9 mouse cellular contexts compared by ENCODE assay signal in genomic region chr9:8901013-8901646, GRCm38 (mm10). TPM values are rescaled to one million over a fixed set of nuclear protein-coding genes. Genes with fewer than 3 reads are reported as not detected.
DNase-seq lines count a peak whose midpoint lies in the region; ATAC-seq lines count a peak whose summit lies in the region.
"Had no signal": no experiment of that assay in that cellular context is flagged by ENCODE, and none has a peak within 500 bp of the region (broad histone marks: within the 10 kb centered on the region; RNA-seq: fewer than 3 reads in every experiment).

No protein-coding gene starts in this region.

- H3K9me3 ChIP-seq in embryonic facial prominence, embryonic 11.5 days (replicated peaks; ENCODE audit: control insufficient read depth, low read length) = no peaks in the 10 kb centered on the region

- peak; percentile 41 for ATAC-seq in embryonic facial prominence, embryonic 11.5 days (replicated peaks; ENCODE audit: insufficient number of reproducible peaks, low FRiP score, low TSS enrichment, low read depth)

- under 1% methylated on average over 34 of the region's 36 CpGs for WGBS in embryonic facial prominence, embryonic 11.5 days

- no peaks in the 10 kb centered on the region for H3K36me3 ChIP-seq in embryonic facial prominence, embryonic 11.5 days (replicated peaks; ENCODE audit: control insufficient read depth, insufficient read depth, low read depth, low read length)

- intact Hi-C loops in heart, postnatal 10 days (cut with DNase I) = no loop called here

- no peak overlapping the region for H3K27ac ChIP-seq in embryonic facial prominence, embryonic 11.5 days (replicated peaks; ENCODE audit: low read depth, low read length)
- H3K27ac ChIP-seq: macrophage had no signal

- peak overlapping the region; percentile 56 for H3K4me3 ChIP-seq in embryonic facial prominence, embryonic 11.5 days (ENCODE audit: low read depth, low read length)

- H3K27me3 ChIP-seq in embryonic facial prominence, embryonic 11.5 days (ENCODE audit: control insufficient read depth, insufficient read depth, low read length) = peaks cover 28% of the 10 kb centered on the region

- peak; percentile 6 for DNase-seq in thymus, postnatal 4 days
- DNase-seq in thymus, postnatal 25 days = no peak
- DNase-seq in embryonic facial prominence, embryonic 11.5 days (ENCODE audit: low spot score) = peak; percentile 38
- peak; percentile 3 to 5 for DNase-seq in heart, postnatal 10 days
- peak; percentile 24 to 37 for DNase-seq in layer of hippocampus, postnatal 25 days (ENCODE audit: extremely low spot score in 1 of 2, low spot score in 1 of 2)
- DNase-seq in lung, postnatal 10 days = peak; percentile 9
- DNase-seq in right cerebral cortex, postnatal 10 days (ENCODE audit: low spot score in 2 of 2) = peak; percentile 32 to 50
- DNase-seq in MN1 (ENCODE audit: low spot score) = no peak

- no peaks in the 10 kb centered on the region; the same call in 1 of the 2 replicates for H3K4me1 ChIP-seq in embryonic facial prominence, embryonic 11.5 days (ENCODE audit: control insufficient read depth, insufficient read depth, low read length)

- H3K4me2 ChIP-seq in embryonic facial prominence, embryonic 11.5 days (ENCODE audit: low read depth, low read length) = peak overlapping the region; percentile 97

- H3K9ac ChIP-seq in embryonic facial prominence, embryonic 11.5 days (replicated peaks; ENCODE audit: low read length) = peak overlapping the region; percentile 58

RNA-seq across cellular contexts. Expression of gene Pgr, which starts 1.5 kb away (rescaled TPM):
- 0.24 and 0.31 TPM in 2 replicates for polyA plus RNA-seq in embryonic facial prominence, embryonic 11.5 days (2014; fragmentation: Nextera tagmentation; extraction: Ambion mirVana)
- total RNA-seq in heart, postnatal 10 days (2021) = under 1 TPM in 1 of 2 experiments, not detected in 1; 0.05 TPM
- total RNA-seq in layer of hippocampus, postnatal 25 days (2021) = 10 to 100 TPM; 10.4 to 11.2 TPM

Comparison
In these comparisons a context has a peak if more than half of its experiments do, and no peak if none do; other contexts are left out.
1. DNase-seq: peak in thymus, postnatal 4 days (single experiment), embryonic facial prominence, embryonic 11.5 days (single experiment), heart, postnatal 10 days (2 of 2), layer of hippocampus, postnatal 25 days (2 of 2), lung, postnatal 10 days (single experiment) and right cerebral cortex, postnatal 10 days (2 of 2); none in thymus, postnatal 25 days (single experiment) and MN1 (single experiment).
2. RNA of gene Pgr, which starts 1.5 kb away (total RNA-seq): 10.4 to 11.2 TPM in layer of hippocampus, postnatal 25 days; 0.05 TPM in heart, postnatal 10 days; every median in the first group is over 10 times any median in the second.